Mouse (Mus musculus) kidney, postnatal 4 days (tissue): ENCODE data around the gene Bcas2.
"Not testable (repeated sequence)": the region's sequence is repeated elsewhere in the genome, so short reads cannot be mapped to it uniquely, and the experiment has no call there.

Experiments used
- DNase-seq, 2 experiments: peaks; one replicate each; pipeline ENCODE4 v3.0.0; 2021; ENCODE audit warnings: mixed read lengths in 2 of 2

Gene Bcas2

GRCm38 (mm10) chr3:103169771-103170170 is 1.7 kb upstream of the Bcas2 start:
- DNase-seq = peak; percentile 92 to 93

GRCm38 (mm10) chr3:103172615-103173014 is 1.2 kb downstream of the Bcas2 start:
- no peak for DNase-seq

- DNase-seq = no peak
These were observed 5.3 kb downstream of the Bcas2 start for GRCm38 (mm10) chr3:103176740-103177139.

- no peak for DNase-seq
These were observed 8.1 kb downstream of the Bcas2 start for GRCm38 (mm10) chr3:103179527-103179926.

- no peak for DNase-seq
These were observed 9.7 kb downstream of the Bcas2 start for GRCm38 (mm10) chr3:103181171-103181570.

- no peak for DNase-seq
These were observed 11.4 kb downstream of the Bcas2 start for GRCm38 (mm10) chr3:103182821-103183220.

GRCm38 (mm10) chr3:103184467-103184866 is 13.0 kb downstream of the Bcas2 start:
- not testable (repeated sequence) for DNase-seq

- no peak for DNase-seq
These were observed 17.0 kb downstream of the Bcas2 start for GRCm38 (mm10) chr3:103188451-103188850.

GRCm38 (mm10) chr3:103188856-103189255 is 17.4 kb downstream of the Bcas2 start:
- DNase-seq = no peak

- no peak for DNase-seq
These were observed 20.7 kb downstream of the Bcas2 start for GRCm38 (mm10) chr3:103192161-103192560.

GRCm38 (mm10) chr3:103193186-103193585 is 21.7 kb downstream of the Bcas2 start:
- no peak for DNase-seq

GRCm38 (mm10) chr3:103196320-103196823 is 24.9 kb downstream of the Bcas2 start:
- no peak for DNase-seq

- DNase-seq = no peak
These were observed 27.9 kb downstream of the Bcas2 start for GRCm38 (mm10) chr3:103199386-103199785.

GRCm38 (mm10) chr3:103201105-103201504 is 29.6 kb downstream of the Bcas2 start:
- not testable (repeated sequence) for DNase-seq

- no peak for DNase-seq
These were observed 32.1 kb downstream of the Bcas2 start for GRCm38 (mm10) chr3:103203554-103203953.

- DNase-seq = no peak
These were observed 33.0 kb downstream of the Bcas2 start for GRCm38 (mm10) chr3:103204445-103204844.

GRCm38 (mm10) chr3:103206393-103206792 is 34.9 kb downstream of the Bcas2 start:
- DNase-seq = no peak

GRCm38 (mm10) chr3:103207749-103208148 is 36.3 kb downstream of the Bcas2 start:
- no peak for DNase-seq

- DNase-seq = no peak
These were observed 36.8 kb downstream of the Bcas2 start for GRCm38 (mm10) chr3:103208237-103208636.

GRCm38 (mm10) chr3:103211101-103211500 is 39.6 kb downstream of the Bcas2 start:
- no peak for DNase-seq

GRCm38 (mm10) chr3:103212142-103212541 is 40.7 kb downstream of the Bcas2 start:
- no peak for DNase-seq

- DNase-seq = no peak
These were observed 42.1 kb downstream of the Bcas2 start for GRCm38 (mm10) chr3:103213537-103213936.

GRCm38 (mm10) chr3:103214593-103215285 is 43.3 kb downstream of the Bcas2 start:
- no peak for DNase-seq

GRCm38 (mm10) chr3:103215399-103215798 is 43.9 kb downstream of the Bcas2 start:
- DNase-seq = not testable (repeated sequence)

- DNase-seq = no peak
These were observed 50.0 kb downstream of the Bcas2 start for GRCm38 (mm10) chr3:103221435-103221834.
